Mouse (Mus musculus) liver (tissue): Measurements from ENCODE around the gene Slc25a25.
"Not testable (repeated sequence)": the region's sequence is repeated elsewhere in the genome, so short reads cannot be mapped to it uniquely, and the experiment has no call there.

ENCODE experiments used
- DNase-seq: peaks from one replicate; pipeline ENCODE4 v3.0.0-alpha.2; 2020; ENCODE audit warnings: mixed read lengths

The Slc25a25 gene

GRCm38 (mm10) chr2:32450881-32451844, at the start of gene Slc25a25:
Slc25a25 (minus strand) TSS chr2:32451445.
- peak; percentile 99 for DNase-seq

DNA sequence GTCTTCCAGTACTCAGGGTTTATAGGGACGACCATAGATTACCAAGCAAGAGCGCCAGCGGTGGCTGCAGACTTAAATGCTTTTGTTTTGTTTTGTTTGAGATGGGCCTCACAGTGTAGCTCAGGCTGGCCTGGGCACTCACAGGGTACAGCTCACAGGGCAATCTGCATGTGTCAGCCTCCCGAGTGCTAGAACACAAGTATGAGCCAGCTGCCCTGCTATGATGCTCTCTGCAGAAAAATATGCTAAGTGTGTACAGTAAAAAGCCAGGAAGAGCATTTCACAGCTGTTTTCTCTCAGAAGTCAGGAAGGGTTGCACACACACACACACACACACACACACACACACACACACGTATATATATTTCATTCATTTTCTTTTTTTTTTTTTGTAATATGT, 49.2 kb upstream of the Slc25a25 start:
- DNase-seq, result no peak

DNA sequence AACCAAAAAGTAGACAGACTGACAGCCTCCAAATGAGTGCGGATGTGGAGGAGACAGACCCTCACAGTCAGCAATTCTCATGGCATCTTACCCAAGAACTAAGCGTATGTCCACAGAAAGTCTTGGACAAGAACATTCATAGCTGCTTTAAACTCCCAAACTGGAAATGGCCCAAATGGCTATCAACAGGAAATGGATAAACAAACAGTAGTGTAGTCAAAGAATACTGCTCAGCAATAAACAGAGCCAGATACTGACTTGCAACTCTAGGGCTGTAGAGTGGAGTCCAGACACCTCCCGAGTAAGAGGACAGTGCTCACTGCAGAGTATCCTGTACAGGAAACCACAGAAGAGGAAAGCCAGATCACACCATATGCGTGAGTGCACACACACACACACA, 48.1 kb upstream of the Slc25a25 start:
- DNase-seq, result no peak

GRCm38 (mm10) chr2:32496190-32496589, 44.9 kb upstream of the Slc25a25 start:
- peak; percentile 25 for DNase-seq

GRCm38 (mm10) chr2:32495185-32495726, 44.0 kb upstream of the Slc25a25 start:
- DNase-seq, result peak; percentile 66

DNA sequence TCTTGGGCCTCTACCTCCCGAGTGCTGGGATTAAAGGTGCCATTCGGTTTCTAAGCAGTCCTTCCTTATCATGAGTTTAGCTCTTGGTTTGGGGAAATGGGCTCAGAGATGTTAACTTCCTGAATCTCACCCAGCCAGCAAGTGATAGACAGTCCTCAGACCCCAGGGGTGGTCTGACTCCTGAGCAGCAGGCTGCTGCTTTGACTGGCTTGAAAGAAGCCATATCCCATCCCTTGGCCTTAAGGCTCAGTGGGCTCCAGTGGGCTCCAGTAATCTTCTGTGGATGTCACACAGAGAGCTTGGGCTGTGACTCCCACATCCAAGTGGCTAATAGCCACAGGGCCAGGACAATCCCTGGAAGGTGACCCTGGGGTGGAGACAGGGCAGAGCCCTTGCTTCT, 43.3 kb upstream of the Slc25a25 start:
- DNase-seq, result no peak

DNA sequence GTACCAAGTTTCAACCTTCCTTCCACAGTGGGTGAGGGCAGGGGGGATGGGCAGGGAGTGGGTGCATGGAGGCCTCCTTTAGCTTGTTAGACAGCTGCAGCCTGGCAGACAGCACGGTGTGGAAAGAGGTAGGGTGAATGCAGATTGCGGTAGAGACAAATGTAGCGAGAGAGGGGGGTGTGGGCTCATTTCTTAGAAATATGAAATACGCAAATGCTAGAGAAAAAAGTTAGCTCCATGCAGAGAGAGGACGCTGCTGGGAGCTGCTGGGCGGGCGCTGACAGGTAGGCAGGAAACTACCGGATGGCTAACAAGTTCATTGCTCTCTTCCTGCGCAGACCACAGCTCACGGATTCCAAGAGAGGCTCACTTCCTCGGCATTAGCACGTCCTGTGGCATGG, 42.1 kb upstream of the Slc25a25 start:
- no peak for DNase-seq

- no peak for DNase-seq
Observed at GRCm38 (mm10) chr2:32492661-32493060, 41.4 kb upstream of the Slc25a25 start.

- not testable (repeated sequence) for DNase-seq
Observed at GRCm38 (mm10) chr2:32490730-32491129, 39.5 kb upstream of the Slc25a25 start.

GRCm38 (mm10) chr2:32488679-32489078, 37.4 kb upstream of the Slc25a25 start:
- peak; percentile 74 for DNase-seq

- peak; percentile 92 for DNase-seq
Observed at GRCm38 (mm10) chr2:32487124-32487623, 35.9 kb upstream of the Slc25a25 start.

GRCm38 (mm10) chr2:32486155-32486554, 34.9 kb upstream of the Slc25a25 start:
- no peak for DNase-seq

GRCm38 (mm10) chr2:32485751-32486150, 34.5 kb upstream of the Slc25a25 start:
- DNase-seq, result no peak

GRCm38 (mm10) chr2:32484933-32485332, 33.7 kb upstream of the Slc25a25 start:
- DNase-seq, result no peak

DNA sequence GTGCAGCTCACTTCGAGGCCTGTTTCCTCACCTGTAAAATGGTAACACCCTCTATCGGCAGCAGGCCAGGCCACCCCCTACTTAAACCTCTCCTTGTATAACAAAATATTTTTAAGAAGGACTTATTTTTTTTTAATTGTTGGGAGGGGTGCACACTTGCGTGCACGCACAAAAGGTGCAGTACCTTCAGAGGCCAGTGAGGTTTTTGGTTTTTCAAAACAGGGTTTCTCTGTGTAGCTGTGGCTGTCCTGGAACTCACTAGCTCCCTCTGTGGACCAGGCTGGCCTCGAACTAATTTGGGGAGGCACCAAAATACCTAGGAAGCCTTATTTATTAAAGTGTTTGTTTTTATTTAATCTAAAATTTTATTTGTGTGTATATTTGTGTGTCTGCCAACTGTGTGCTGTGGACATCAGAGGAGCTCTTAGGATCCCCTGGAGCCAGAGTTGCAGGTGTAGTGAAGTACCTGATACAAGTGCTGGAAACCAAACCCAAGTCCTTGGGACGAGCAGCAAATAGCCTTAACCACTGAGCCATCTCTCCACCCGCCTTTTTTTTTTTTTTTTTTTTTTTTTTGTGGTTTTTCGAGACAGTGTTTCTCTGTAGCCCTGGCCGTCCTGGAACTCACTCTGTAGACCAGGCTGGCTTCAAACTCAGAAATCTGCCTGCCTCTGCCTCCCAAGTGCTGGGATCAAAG, 32.1 kb upstream of the Slc25a25 start:
- DNase-seq, result no peak

DNA sequence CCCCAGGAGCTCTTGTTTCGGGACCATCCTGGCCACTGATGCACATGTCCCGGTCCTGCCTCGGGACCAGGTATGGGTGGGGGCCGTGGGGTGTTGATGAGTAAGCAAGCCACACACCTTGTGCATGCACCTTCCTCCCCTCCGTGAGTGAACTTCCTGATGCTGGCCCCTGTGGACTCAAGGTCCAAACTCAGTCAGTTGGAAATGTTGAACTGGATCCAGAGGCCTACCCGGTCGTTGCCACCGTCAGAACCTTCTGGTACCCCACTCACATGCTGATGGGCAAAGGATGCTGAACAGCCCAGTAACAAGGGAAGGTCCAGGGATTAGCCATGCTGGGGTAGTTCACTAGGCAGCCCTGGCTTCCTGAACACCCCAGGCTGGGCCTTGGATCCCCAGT, 31.1 kb upstream of the Slc25a25 start:
- DNase-seq, result no peak

- DNase-seq, result not testable (repeated sequence)
Observed at GRCm38 (mm10) chr2:32475361-32475760, 24.1 kb upstream of the Slc25a25 start.

- DNase-seq, result peak; percentile 23
Observed at GRCm38 (mm10) chr2:32471681-32472061, 20.4 kb upstream of the Slc25a25 start.

DNA sequence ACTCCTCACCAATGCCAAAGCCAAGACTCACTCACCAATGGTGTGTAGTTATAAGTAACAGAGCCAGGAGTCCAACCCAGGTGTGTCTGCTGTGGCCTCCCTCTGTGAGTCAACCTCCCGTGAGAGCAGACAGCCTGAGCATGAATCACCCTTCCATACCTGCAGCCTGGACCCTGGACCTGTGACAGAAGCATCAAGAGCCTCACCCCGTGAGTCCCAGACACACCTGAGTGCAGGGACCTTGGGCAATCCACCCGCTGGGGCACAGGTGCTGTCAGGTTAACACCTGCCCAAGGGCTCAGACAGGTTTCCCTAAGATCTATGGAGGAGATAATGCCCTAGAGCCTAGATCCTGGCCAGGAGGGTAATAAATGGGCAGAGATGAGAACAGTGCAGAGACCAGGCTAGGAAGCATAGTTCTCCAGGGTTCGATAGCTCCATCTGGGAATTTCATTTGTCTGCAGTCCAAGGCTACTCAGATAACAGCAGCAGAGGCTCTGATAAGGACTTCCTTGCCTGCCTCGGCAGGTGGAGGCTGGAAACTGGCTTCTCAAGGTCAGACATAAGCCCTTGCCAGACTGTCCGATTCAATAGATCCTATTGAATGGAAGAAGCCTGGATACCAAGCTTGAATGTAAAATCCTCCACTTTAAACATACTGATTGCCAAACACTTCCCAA, 19.9 kb upstream of the Slc25a25 start:
- no peak for DNase-seq

GRCm38 (mm10) chr2:32464212-32464891, 13.1 kb upstream of the Slc25a25 start:
- DNase-seq, result peak; percentile 59

DNA sequence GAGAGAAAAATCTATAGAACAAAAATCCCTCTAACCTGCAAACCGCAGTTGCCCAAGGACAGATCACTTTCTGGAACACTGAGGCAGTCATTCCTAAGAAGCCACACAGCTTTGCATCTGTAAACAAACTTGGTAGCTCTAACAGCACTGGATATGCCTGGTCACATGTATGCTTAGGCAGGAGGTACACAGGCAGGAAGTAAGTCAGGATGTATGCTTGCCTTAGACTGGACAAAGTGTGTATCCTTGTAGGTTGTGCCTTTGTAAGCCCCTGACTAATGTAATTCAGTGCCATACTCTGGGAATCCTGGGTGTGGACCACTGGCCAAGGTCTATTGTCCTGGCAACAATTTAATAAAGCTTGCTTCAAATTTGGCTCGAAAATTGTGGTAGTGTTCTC, 12.5 kb upstream of the Slc25a25 start:
- DNase-seq, result no peak

DNA sequence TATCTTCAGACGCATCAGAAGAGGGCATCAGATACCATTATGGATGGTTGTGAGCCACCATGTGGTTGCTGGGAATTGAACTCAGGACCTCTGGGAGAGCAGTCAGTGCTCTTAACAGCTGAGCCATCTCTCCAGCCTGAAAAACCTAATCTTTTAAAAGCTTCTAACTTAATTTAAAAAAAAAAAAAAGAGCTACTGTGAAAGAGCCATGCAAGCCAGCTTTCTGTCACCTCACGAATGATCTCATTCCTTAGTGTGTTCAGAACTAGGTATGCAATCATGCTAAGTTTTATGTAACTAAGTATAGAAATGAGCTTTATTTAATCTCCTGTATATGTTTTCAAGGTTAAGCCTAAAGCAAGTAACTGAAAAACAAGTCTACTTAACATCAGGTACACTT, 8.4 kb upstream of the Slc25a25 start:
- no peak for DNase-seq
